Mouse (Mus musculus): ENCODE results near the gene Bend4.

Gene Bend4

GRCm38 (mm10) chr5:67419407-67419806, 8.7 kb downstream of the Bend4 start:
- DNase-seq (ENCODE audit: low read depth in 1 of 2, low spot score in 2 of 2): no peak

DNA sequence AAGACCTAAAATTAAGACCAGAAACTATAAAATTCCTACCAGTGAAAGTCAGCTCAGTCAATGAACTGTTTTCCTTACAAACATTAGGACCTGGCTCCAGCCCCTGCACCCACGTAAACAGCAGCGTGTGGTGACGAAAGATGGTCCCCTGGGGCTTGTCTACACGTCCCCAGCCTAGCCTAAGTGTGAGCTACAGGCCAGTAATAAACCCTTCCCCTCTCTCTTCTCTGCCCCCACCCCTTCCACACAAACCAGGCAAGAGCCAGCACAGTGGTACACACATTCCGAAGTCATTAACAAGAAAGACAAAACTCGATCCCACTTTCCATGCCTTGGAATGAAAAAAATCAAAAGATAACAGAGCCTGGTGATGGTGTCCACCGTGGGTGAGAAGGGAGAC, 16.6 kb downstream of the Bend4 start:
- DNase-seq (ENCODE audit: low read depth in 1 of 2, low spot score in 2 of 2): no peak

DNA sequence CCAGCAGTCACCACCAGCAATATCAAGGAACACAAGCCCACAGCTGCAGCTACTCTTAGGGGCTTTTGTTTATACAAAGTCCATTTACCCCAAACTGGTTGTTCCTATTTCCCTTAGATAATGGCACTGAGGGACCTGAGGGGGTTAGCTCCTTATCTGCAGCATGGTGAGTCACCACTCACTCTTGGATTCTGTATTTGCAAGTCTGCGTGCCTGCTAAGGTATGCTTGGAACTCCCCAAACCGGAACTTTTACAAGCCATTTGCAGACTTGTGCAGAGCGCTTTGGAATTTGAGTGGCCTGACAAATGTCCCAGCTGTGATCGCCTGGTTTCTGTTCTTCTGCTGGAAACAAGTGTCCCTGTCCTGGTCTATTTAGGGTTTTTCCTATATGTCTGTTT, 17.7 kb downstream of the Bend4 start:
- no peak for DNase-seq (ENCODE audit: low read depth in 1 of 2, low spot score in 2 of 2)

DNA sequence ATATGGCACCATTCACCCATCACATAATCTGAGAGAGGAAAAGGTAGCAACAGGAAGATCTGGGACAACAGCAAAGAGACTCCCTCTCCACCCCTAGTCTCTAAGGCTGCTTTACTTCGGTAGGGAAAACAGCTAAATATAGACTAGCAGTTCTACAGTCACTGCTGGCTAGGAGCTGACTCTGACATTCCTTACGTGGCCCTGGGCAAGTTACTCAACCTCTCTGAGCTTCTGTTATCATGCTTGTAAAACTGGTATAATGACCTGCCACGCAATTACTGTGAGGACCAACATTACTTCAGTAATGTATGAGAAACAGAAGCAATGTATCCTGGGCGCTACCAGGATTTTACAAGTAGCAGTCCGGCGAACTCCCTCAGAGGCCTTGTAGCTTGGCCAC, 19.7 kb downstream of the Bend4 start:
- DNase-seq (ENCODE audit: low read depth in 1 of 2, low spot score in 2 of 2): no peak

GRCm38 (mm10) chr5:67404919-67405318, 23.2 kb downstream of the Bend4 start:
- no peak for DNase-seq (ENCODE audit: low read depth in 1 of 2, low spot score in 2 of 2)

- no peak for DNase-seq (ENCODE audit: low read depth in 1 of 2, low spot score in 2 of 2)
Observed at GRCm38 (mm10) chr5:67404380-67404779, 23.7 kb downstream of the Bend4 start.

DNA sequence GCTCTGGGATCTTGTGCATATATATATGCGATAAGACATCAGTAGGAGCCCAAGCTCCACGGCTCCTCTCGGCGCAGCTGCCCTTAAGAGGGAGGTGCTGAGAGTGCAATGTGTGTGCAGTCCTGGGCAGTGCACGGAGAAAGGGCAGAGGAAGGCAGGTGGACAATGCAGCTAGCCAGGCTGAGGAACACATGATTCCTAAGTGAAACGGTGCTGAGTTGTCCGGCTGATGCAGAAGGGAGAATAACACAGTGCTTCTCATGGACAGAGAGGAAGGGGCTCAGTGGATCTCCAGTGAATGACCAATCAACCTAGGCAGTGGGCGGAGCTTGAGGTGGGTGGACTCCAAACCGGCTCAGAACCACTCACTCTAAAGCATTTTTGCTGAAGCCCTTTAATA, 26.5 kb downstream of the Bend4 start:
- DNase-seq (ENCODE audit: low read depth in 1 of 2, low spot score in 2 of 2): no peak

DNA sequence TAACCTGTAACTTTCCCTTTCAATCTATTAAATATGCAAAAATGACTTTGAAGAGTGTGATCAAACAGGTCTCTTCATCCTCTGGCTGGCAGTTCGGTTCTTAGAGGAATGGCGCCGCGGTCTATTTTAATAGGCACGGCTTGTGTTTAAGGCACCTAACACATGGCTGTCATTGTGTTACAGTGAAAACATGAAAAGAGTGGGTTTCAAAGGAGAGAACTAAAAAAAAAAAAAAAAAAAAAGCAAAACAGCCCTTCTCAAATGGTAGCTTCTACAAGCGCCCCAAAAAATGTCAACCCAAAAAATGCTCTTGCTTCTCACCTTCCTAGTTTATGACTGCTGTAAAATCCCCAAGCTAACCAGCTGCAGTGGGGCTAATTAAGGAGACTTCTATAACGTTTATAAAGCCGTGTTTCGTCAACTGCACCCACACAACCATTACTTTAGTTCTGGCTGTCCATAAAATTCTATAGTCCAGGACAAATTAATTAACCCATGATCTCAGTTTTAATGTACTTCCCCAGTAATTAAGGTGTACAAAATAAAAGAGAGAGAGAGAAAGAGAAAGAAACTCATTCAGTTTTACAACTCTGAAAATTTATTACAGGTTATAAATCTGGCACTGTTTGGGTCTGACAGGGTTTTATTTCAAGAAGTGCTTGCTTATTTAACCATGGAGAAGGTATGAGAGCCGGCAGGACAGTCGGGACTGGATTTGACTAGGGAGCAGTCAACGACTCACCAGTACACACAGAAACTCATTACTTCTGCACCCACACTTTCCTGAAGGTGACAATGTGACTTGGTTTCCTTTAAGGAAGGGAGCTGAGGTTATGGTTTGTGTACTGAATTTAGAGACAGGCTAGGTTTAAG, 27.3 kb downstream of the Bend4 start:
- DNase-seq (ENCODE audit: low read depth in 1 of 2, low spot score in 2 of 2): no peak

- DNase-seq (ENCODE audit: low read depth in 1 of 2, low spot score in 2 of 2): no peak
Observed at GRCm38 (mm10) chr5:67399876-67400607, 28.1 kb downstream of the Bend4 start.

GRCm38 (mm10) chr5:67397186-67397585, 30.9 kb downstream of the Bend4 start:
- DNase-seq (ENCODE audit: low read depth in 1 of 2, low spot score in 2 of 2): no peak

GRCm38 (mm10) chr5:67395211-67395851, 32.8 kb downstream of the Bend4 start:
- no peak for DNase-seq (ENCODE audit: low read depth in 1 of 2, low spot score in 2 of 2)

DNA sequence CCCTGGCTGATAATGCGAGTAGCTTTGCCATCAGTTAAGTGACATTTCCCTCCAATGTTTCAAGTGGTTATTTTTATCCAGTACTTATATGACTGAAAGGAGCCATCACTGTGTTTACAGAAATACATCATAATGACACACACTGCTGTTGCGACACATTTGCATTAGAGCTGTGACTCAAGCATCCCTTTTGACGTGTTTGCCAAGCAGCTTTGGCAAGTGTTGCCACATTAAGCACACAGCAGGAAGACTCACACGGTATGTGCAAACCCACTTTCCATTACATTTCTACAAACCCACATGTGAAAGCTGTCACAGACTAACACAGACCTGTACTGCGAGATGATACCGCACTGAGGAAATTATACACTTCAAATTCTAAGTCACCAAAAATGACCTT, 34.2 kb downstream of the Bend4 start:
- peak in 1 of 2 experiments; percentile 30 for DNase-seq (ENCODE audit: low read depth in 1 of 2, low spot score in 2 of 2)

- no peak for DNase-seq (ENCODE audit: low read depth in 1 of 2, low spot score in 2 of 2)
Observed at GRCm38 (mm10) chr5:67382556-67382955, 45.6 kb downstream of the Bend4 start.

DNA sequence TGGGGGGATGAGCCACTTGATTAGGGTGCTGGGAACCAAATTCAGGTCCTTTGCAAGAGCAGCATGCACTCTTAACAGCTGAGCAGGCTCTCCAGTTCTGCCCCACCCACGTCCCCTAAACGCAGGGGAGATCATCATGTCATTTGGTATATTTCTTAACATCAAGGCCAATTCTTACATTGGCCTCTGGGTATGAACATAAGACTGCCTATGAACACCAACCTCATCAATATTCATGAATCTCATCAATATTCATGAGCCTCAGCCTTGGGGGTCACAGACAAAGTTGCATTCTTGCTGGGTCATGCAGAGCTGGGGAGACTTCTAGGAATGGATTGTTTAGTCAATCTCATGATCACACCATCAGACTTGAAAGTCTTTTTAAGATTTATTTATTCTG, 46.4 kb downstream of the Bend4 start:
- DNase-seq (ENCODE audit: low read depth in 1 of 2, low spot score in 2 of 2): no peak

DNA sequence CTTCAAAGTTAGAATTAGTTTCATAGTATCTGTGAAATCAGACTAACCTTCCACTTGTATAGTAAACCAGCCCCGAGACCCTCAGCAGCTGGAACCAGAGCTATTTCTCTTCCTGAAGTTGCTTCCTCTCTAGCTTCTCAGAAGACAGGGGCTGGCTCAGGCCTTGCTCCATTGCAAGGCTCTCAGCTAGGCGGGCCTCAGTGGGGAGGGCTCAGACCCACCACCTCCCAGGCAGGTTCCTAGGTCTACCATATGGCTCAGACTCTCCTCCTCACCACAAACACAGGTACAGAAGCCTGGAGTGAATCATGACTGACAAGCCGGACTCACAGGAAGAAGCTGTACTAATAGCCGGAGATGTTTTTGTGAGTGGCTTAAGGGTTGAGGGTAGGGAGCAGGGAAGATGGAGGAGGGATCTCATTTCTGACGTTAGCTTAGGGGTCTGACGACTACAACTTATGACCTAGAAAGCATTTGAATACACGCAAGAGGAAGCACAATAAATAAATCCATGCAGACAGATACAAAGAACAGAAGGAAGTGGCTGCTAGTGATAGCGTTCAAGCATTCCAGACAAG, 51.0 kb downstream of the Bend4 start:
- no peak for DNase-seq (ENCODE audit: low read depth in 1 of 2, low spot score in 2 of 2)

GRCm38 (mm10) chr5:67362931-67363330, 65.2 kb downstream of the Bend4 start:
- no peak for DNase-seq (ENCODE audit: low read depth in 1 of 2, low spot score in 2 of 2)

- DNase-seq (ENCODE audit: low read depth in 1 of 2, low spot score in 2 of 2): no peak
Observed at GRCm38 (mm10) chr5:67362316-67362715, 65.8 kb downstream of the Bend4 start.

DNA sequence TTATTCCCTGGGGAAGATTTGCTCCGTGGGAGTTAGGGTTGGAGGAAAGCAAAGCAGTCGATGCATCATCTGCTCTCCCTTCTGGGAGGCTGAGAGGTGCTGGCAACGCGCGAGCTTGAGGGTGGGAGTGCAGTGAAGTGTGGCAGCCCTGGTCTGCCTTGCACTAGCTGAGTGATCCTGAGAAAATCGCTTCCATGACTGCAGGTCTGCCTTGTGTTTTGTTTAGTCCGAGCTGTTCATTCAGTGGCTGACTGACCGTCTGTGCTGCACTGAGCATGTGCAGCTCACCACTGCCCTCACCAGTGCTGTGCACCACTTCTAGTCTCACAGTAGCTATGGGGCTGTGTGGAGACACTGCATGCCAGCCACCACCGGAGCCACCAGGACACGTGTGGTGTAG, 79.2 kb downstream of the Bend4 start:
- no peak for DNase-seq (ENCODE audit: low read depth in 1 of 2, low spot score in 2 of 2)

DNA sequence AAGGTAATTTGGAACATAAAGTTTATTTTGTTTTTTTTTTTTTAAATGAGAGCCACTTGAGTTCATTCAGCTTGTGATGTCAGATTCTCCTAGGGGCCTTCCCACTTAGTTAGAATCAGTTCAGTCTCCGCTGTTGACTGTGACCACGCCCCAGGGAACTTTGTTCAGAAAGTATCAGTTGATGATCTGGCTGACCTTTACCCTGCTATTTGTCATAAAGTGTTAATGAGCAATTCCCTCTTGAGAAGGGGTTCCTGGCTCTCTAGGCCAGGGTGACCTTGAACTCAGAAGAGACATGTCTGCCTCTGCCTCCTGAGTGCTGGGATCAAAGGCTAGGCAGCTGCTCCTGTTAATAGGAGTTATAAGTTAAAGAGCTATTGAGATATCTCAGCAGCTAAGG, 81.0 kb downstream of the Bend4 start:
- DNase-seq (ENCODE audit: low read depth in 1 of 2, low spot score in 2 of 2): no peak
